Mouse (Mus musculus): ENCODE measurements at regions not wholly inside any gene's neighbourhood (a gene's known extent, or its start where the extent isn't known, plus 50 kb on each side); places are given as distances from the start of the nearest gene placed in this dataset.
A peak's percentile ranks its signal among the peaks of the same experiment; 100 is the strongest.

GRCm38 (mm10) chr12:6930726-6931125, 1046.7 kb upstream of the Apob start:
- Histone ChIP-seq H3K9ac (ENCODE audit: low read length) (no peak overlapping the region), H3K4me2 (ENCODE audit: low read depth, low read length, severe bottlenecking) (no peak overlapping the region), H3K9me3 (ENCODE audit: control insufficient read depth, low read length) (no peaks in the 10 kb centered on the region), H3K4me1 (replicated peaks; ENCODE audit: control insufficient read depth, insufficient read depth, low read length) (no peaks in the 10 kb centered on the region), H3K27ac (ENCODE audit: low read depth, low read length) (no peak overlapping the region), H3K4me3 (ENCODE audit: low read depth, low read length) (no peak overlapping the region), H3K36me3 (ENCODE audit: control insufficient read depth, insufficient read depth, low read length) (no peaks in the 10 kb centered on the region), H3K27me3 (ENCODE audit: control insufficient read depth, insufficient read depth, low read length) (no peaks in the 10 kb centered on the region)
- ATAC-seq (replicated peaks; ENCODE audit: low FRiP score) (no peak), DNase-seq (ENCODE audit: low spot score) (no peak)
- 76% methylated on average over 5 of the region's 5 CpGs for WGBS

- Histone ChIP-seq H3K9ac (ENCODE audit: low read length) (no peak overlapping the region), H3K4me1 (replicated peaks; ENCODE audit: control insufficient read depth, insufficient read depth, low read length) (no peaks in the 10 kb centered on the region), H3K4me3 (ENCODE audit: low read depth, low read length) (no peak overlapping the region), H3K36me3 (ENCODE audit: control insufficient read depth, insufficient read depth, low read length) (no peaks in the 10 kb centered on the region), H3K4me2 (ENCODE audit: low read depth, low read length, severe bottlenecking) (no peak overlapping the region), H3K27me3 (ENCODE audit: control insufficient read depth, insufficient read depth, low read length) (no peaks in the 10 kb centered on the region), H3K9me3 (ENCODE audit: control insufficient read depth, low read length) (no peaks in the 10 kb centered on the region), H3K27ac (ENCODE audit: low read depth, low read length) (no peak overlapping the region)
- no peak for ATAC-seq (replicated peaks; ENCODE audit: low FRiP score)
- no peak for DNase-seq (ENCODE audit: low spot score)
- WGBS, result 79% methylated on average over 3 of the region's 3 CpGs
Observed at GRCm38 (mm10) chr12:6956638-6957037, 1020.8 kb upstream of the Apob start.

GRCm38 (mm10) chr12:6984664-6985063, 992.8 kb upstream of the Apob start:
- ATAC-seq (replicated peaks; ENCODE audit: low FRiP score), result no peak
- Histone ChIP-seq H3K4me3 (ENCODE audit: low read depth, low read length) (no peak overlapping the region), H3K4me2 (ENCODE audit: low read depth, low read length, severe bottlenecking) (no peak overlapping the region), H3K27ac (ENCODE audit: low read depth, low read length) (no peak overlapping the region), H3K9ac (ENCODE audit: low read length) (no peak overlapping the region), H3K36me3 (ENCODE audit: control insufficient read depth, insufficient read depth, low read length) (no peaks in the 10 kb centered on the region), H3K4me1 (replicated peaks; ENCODE audit: control insufficient read depth, insufficient read depth, low read length) (no peaks in the 10 kb centered on the region), H3K9me3 (ENCODE audit: control insufficient read depth, low read length) (no peaks in the 10 kb centered on the region), H3K27me3 (ENCODE audit: control insufficient read depth, insufficient read depth, low read length) (no peaks in the 10 kb centered on the region)
- WGBS, result 82% methylated on average over 4 of the region's 4 CpGs
- no peak for DNase-seq (ENCODE audit: low spot score)

- Histone ChIP-seq H3K4me3 (ENCODE audit: low read depth, low read length) (no peak overlapping the region), H3K4me1 (replicated peaks; ENCODE audit: control insufficient read depth, insufficient read depth, low read length) (peaks cover 5% of the 10 kb centered on the region; the same call in 1 of the 2 replicates), H3K9me3 (ENCODE audit: control insufficient read depth, low read length) (no peaks in the 10 kb centered on the region), H3K9ac (ENCODE audit: low read length) (no peak overlapping the region), H3K36me3 (ENCODE audit: control insufficient read depth, insufficient read depth, low read length) (no peaks in the 10 kb centered on the region), H3K27ac (ENCODE audit: low read depth, low read length) (no peak overlapping the region), H3K27me3 (ENCODE audit: control insufficient read depth, insufficient read depth, low read length) (no peaks in the 10 kb centered on the region), H3K4me2 (ENCODE audit: low read depth, low read length, severe bottlenecking) (no peak overlapping the region)
- 85% methylated on average over 4 of the region's 4 CpGs for WGBS
- DNase-seq (ENCODE audit: low spot score) (no peak), ATAC-seq (replicated peaks; ENCODE audit: low FRiP score) (no peak)
Observed at GRCm38 (mm10) chr12:7028447-7028846, 949.0 kb upstream of the Apob start.

- Histone ChIP-seq H3K4me3 (ENCODE audit: low read depth, low read length) (no peak overlapping the region), H3K4me1 (replicated peaks; ENCODE audit: control insufficient read depth, insufficient read depth, low read length) (peaks cover 5% of the 10 kb centered on the region; the same call in 1 of the 2 replicates), H3K36me3 (ENCODE audit: control insufficient read depth, insufficient read depth, low read length) (no peaks in the 10 kb centered on the region), H3K9ac (ENCODE audit: low read length) (no peak overlapping the region), H3K27ac (ENCODE audit: low read depth, low read length) (no peak overlapping the region), H3K27me3 (ENCODE audit: control insufficient read depth, insufficient read depth, low read length) (no peaks in the 10 kb centered on the region), H3K9me3 (ENCODE audit: control insufficient read depth, low read length) (no peaks in the 10 kb centered on the region), H3K4me2 (ENCODE audit: low read depth, low read length, severe bottlenecking) (no peak overlapping the region)
- DNase-seq (ENCODE audit: low spot score) (no peak), ATAC-seq (replicated peaks; ENCODE audit: low FRiP score) (peak; percentile 79)
- WGBS, result 16% methylated on average over 4 of the region's 4 CpGs
Observed at GRCm38 (mm10) chr12:7029396-7030065, 947.9 kb upstream of the Apob start.

- no peaks in the 10 kb centered on the region for H3K9me3 ChIP-seq (ENCODE audit: control insufficient read depth, low read length)
- 83% methylated on average over 3 of the region's 3 CpGs for WGBS
Observed at GRCm38 (mm10) chr12:7050791-7051190, 926.7 kb upstream of the Apob start.

GRCm38 (mm10) chr12:7054575-7054974, 922.9 kb upstream of the Apob start:
- H3K9me3 ChIP-seq (ENCODE audit: control insufficient read depth, low read length), result no peaks in the 10 kb centered on the region

More at GRCm38 (mm10) chr12:7050791-7051190, 926.7 kb upstream of the Apob start:
- no peaks in the 10 kb centered on the region for H3K36me3 ChIP-seq (ENCODE audit: control insufficient read depth, insufficient read depth, low read length)
- H3K4me1 ChIP-seq (replicated peaks; ENCODE audit: control insufficient read depth, insufficient read depth, low read length), result no peaks in the 10 kb centered on the region
- no peak overlapping the region for H3K9ac ChIP-seq (ENCODE audit: low read length)
- H3K27ac ChIP-seq (ENCODE audit: low read depth, low read length), result no peak overlapping the region
- H3K4me3 ChIP-seq (ENCODE audit: low read depth, low read length), result no peak overlapping the region
- ATAC-seq (replicated peaks; ENCODE audit: low FRiP score) (no peak), DNase-seq (ENCODE audit: low spot score) (no peak)
- H3K4me2 ChIP-seq (ENCODE audit: low read depth, low read length, severe bottlenecking), result no peak overlapping the region
- no peaks in the 10 kb centered on the region for H3K27me3 ChIP-seq (ENCODE audit: control insufficient read depth, insufficient read depth, low read length)

GRCm38 (mm10) chr12:7094582-7094981, 882.9 kb upstream of the Apob start:
- ATAC-seq (replicated peaks; ENCODE audit: low FRiP score) (no peak), DNase-seq (ENCODE audit: low spot score) (no peak)
- Histone ChIP-seq H3K9me3 (ENCODE audit: control insufficient read depth, low read length) (no peaks in the 10 kb centered on the region), H3K36me3 (ENCODE audit: control insufficient read depth, insufficient read depth, low read length) (no peaks in the 10 kb centered on the region), H3K4me1 (replicated peaks; ENCODE audit: control insufficient read depth, insufficient read depth, low read length) (no peaks in the 10 kb centered on the region), H3K27me3 (ENCODE audit: control insufficient read depth, insufficient read depth, low read length) (no peaks in the 10 kb centered on the region), H3K4me2 (ENCODE audit: low read depth, low read length, severe bottlenecking) (no peak overlapping the region), H3K27ac (ENCODE audit: low read depth, low read length) (no peak overlapping the region), H3K9ac (ENCODE audit: low read length) (no peak overlapping the region), H3K4me3 (ENCODE audit: low read depth, low read length) (no peak overlapping the region)
- WGBS, result 85% methylated on average over 4 of the region's 4 CpGs

More at GRCm38 (mm10) chr12:7054575-7054974, 922.9 kb upstream of the Apob start:
- Histone ChIP-seq H3K36me3 (ENCODE audit: control insufficient read depth, insufficient read depth, low read length) (no peaks in the 10 kb centered on the region), H3K27me3 (ENCODE audit: control insufficient read depth, insufficient read depth, low read length) (no peaks in the 10 kb centered on the region), H3K4me3 (ENCODE audit: low read depth, low read length) (no peak overlapping the region), H3K4me2 (ENCODE audit: low read depth, low read length, severe bottlenecking) (no peak overlapping the region), H3K9ac (ENCODE audit: low read length) (no peak overlapping the region), H3K4me1 (replicated peaks; ENCODE audit: control insufficient read depth, insufficient read depth, low read length) (no peaks in the 10 kb centered on the region), H3K27ac (ENCODE audit: low read depth, low read length) (no peak overlapping the region)
- ATAC-seq (replicated peaks; ENCODE audit: low FRiP score) (no peak), DNase-seq (ENCODE audit: low spot score) (no peak)
- 86% methylated on average over 2 of the region's 2 CpGs for WGBS

- ATAC-seq (replicated peaks; ENCODE audit: low FRiP score) (no peak), DNase-seq (ENCODE audit: low spot score) (no peak)
- no peak overlapping the region for H3K27ac ChIP-seq (ENCODE audit: low read depth, low read length)
- no peaks in the 10 kb centered on the region for H3K36me3 ChIP-seq (ENCODE audit: control insufficient read depth, insufficient read depth, low read length)
- no peaks in the 10 kb centered on the region for H3K9me3 ChIP-seq (ENCODE audit: control insufficient read depth, low read length)
- H3K9ac ChIP-seq (ENCODE audit: low read length), result no peak overlapping the region
- WGBS, result 31% methylated on average over 1 of the region's 1 CpGs
- no peak overlapping the region for H3K4me3 ChIP-seq (ENCODE audit: low read depth, low read length)
- H3K4me1 ChIP-seq (replicated peaks; ENCODE audit: control insufficient read depth, insufficient read depth, low read length), result no peaks in the 10 kb centered on the region
- H3K4me2 ChIP-seq (ENCODE audit: low read depth, low read length, severe bottlenecking), result no peak overlapping the region
- H3K27me3 ChIP-seq (ENCODE audit: control insufficient read depth, insufficient read depth, low read length), result no peaks in the 10 kb centered on the region
Observed at GRCm38 (mm10) chr12:7095440-7095839, 882.0 kb upstream of the Apob start.

Measured in forebrain, embryonic 11.5 days (tissue).